Mouse (Mus musculus) brain, embryonic 14.5 days (tissue): ENCODE data around the gene Gm43064.

Source experiments
- CTCF ChIP-seq: fragments of 200-500 bp; IDR thresholded peaks from 2 replicates; pipeline ENCODE4 v1.5.1; 2012; ENCODE audit warnings: inconsistent platforms, mild to moderate bottlenecking, moderate library complexity, borderline replicate concordance; ENCODE audit not compliant: insufficient read depth, insufficient read length; ENCODE audit errors: extremely low read depth
- POLR2A ChIP-seq: fragments of 200-500 bp; IDR thresholded peaks from 2 replicates; pipeline ENCODE4 v1.6.1; 2012; ENCODE audit warnings: mild to moderate bottlenecking, inconsistent platforms, borderline replicate concordance; ENCODE audit not compliant: poor library complexity, insufficient read depth, insufficient read length, severe bottlenecking; ENCODE audit errors: extremely low read depth

- TF ChIP-seq CTCF (no peak), POLR2A (no peak)
Measured at GRCm38 (mm10) chr3:103832426-103832825, 23.1 kb downstream of the Gm43064 start, which contains the start of gene Bcl2l15.
